Mouse (Mus musculus) small intestine, adult 2 months (tissue): ENCODE results near the gene Hook1.

Experiments used
- CTCF ChIP-seq: fragments of 200-500 bp; IDR thresholded peaks from 2 replicates; pipeline ENCODE4 v1.5.1; 2012; ENCODE audit warnings: low read depth, mild to moderate bottlenecking, control low read depth, inconsistent platforms, low read length, moderate library complexity, mixed read lengths; ENCODE audit not compliant: insufficient replicate concordance, insufficient read length; ENCODE audit errors: extremely low read depth
- POLR2A ChIP-seq: fragments of 200-500 bp; IDR thresholded peaks from 2 replicates; pipeline ENCODE4 v1.6.1; 2012; ENCODE audit warnings: low read depth, mild to moderate bottlenecking, control low read depth, inconsistent platforms, low read length, moderate library complexity

DNA sequence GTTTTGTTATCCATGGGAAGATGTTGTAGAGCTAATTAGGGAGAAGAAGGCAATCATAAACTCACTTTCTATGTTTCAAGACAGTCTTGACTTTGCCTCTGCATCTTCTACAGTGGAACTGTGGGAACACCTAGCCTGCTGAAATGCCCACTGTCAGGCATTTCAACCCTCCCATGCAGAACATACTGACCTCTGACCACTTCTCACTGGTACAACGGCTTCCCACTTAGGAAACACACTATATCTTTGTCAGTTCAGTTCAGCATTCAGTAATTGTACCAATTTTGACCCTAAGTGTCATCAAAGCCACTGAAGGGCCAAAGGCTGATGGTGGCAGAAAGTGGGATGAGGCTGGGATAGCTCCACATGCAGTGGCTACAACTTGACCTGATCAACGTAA, 95.0 kb downstream of the Hook1 start:
- TF ChIP-seq CTCF (no peak), POLR2A (no peak)
